Mouse (Mus musculus) brown adipose tissue, adult 24 weeks (tissue): ENCODE results near the gene Zbtb11. TPM values are rescaled to one million over a fixed set of nuclear protein-coding genes. Genes with fewer than 3 reads are reported as not detected.

Source experiments
- H3K27ac ChIP-seq: fragments of 200-500 bp; replicated peaks from 2 replicates; pipeline ENCODE4 v1.5.1; 2012; ENCODE audit warnings: low read depth, mild to moderate bottlenecking, low read length
- H3K4me1 ChIP-seq: fragments of 200-500 bp; 2 replicates; pipeline ENCODE4 v1.6.1; 2012; ENCODE audit warnings: low read length, mixed read lengths; ENCODE audit not compliant: control insufficient read depth, insufficient read depth, insufficient read length
- H3K4me3 ChIP-seq: fragments of 200-500 bp; 2 replicates; pipeline ENCODE4 v1.5.1; 2012; ENCODE audit warnings: low read depth, mild to moderate bottlenecking, low read length, moderate library complexity; ENCODE audit not compliant: insufficient read depth
- polyA plus RNA-seq: library from polyadenylated mRNA; stranded (reverse); fragments of >200 nt; gene quantifications from 2 replicates; pipeline ENCODE4 v1.2.4, GENCODE M21; 2012; ENCODE audit not compliant: missing spikeins, insufficient read depth, insufficient read length

Gene Zbtb11
- polyA plus RNA-seq, 1 experiment, result 7.2 TPM

GRCm38 (mm10) chr16:56056944-56057590 lies 83.4 kb downstream of the Zbtb11 start:
- no peak overlapping the region for H3K27ac ChIP-seq
- H3K4me3 ChIP-seq, result no peak overlapping the region

GRCm38 (mm10) chr16:56058151-56058550 lies 84.5 kb downstream of the Zbtb11 start:
- no peak overlapping the region for H3K27ac ChIP-seq
- no peaks in the 10 kb centered on the region for H3K4me1 ChIP-seq
- no peak overlapping the region for H3K4me3 ChIP-seq

More at GRCm38 (mm10) chr16:56056944-56057590, 83.4 kb downstream of the Zbtb11 start:
- no peaks in the 10 kb centered on the region for H3K4me1 ChIP-seq

Other genes with a start within 250 kb of the Zbtb11 start
- gene Nfkbiz, start 135.0 kb upstream of the Zbtb11 start, polyA plus RNA-seq, result 4.2 and 6.9 TPM in 2 replicates
- 0.17 TPM in 1 of 2 replicates, not detected in the other for gene Nxpe3, start 78.6 kb upstream of the Zbtb11 start, polyA plus RNA-seq
- 1.4 and 2.0 TPM in 2 replicates for gene Cep97, start 39.0 kb upstream of the Zbtb11 start, polyA plus RNA-seq
- 743 and 883 TPM in 2 replicates for gene Rpl24, start 7.6 kb upstream of the Zbtb11 start, polyA plus RNA-seq
- gene Pcnp, start 55.9 kb downstream of the Zbtb11 start, polyA plus RNA-seq, result 76.0 and 80.9 TPM in 2 replicates
- gene Trmt10c, start 63.9 kb downstream of the Zbtb11 start, polyA plus RNA-seq, result 24.5 and 25.4 TPM in 2 replicates
- gene Senp7, start 74.5 kb downstream of the Zbtb11 start, polyA plus RNA-seq, result 12.2 and 13.9 TPM in 2 replicates
- 1.3 TPM in 1 of 2 replicates, not detected in the other for gene Impg2, start 230.4 kb downstream of the Zbtb11 start, polyA plus RNA-seq